Mouse (Mus musculus): Measurements from ENCODE around the gene Epb41l5.

GRCm38 (mm10) chr1:119649627-119650026, 827 bp upstream of the Epb41l5 start:
- TF ChIP-seq POLR2A (IDR thresholded peaks at IDR 0.05; ENCODE audit: low read depth, low read length), result no peak
- TF ChIP-seq CTCF (conservative IDR thresholded peaks at IDR 0.05; ENCODE audit: insufficient read depth, insufficient read length, low read depth, low read length), result no peak

All from kidney, adult 2 months (tissue).